Mouse (Mus musculus): Measurements from ENCODE around the gene Gm18596. TPM values are rescaled to one million over a fixed set of nuclear protein-coding genes. Genes with fewer than 3 reads are reported as not detected.
"Not testable (repeated sequence)": the region's sequence is repeated elsewhere in the genome, so short reads cannot be mapped to it uniquely, and the experiment has no call there.

Gene Gm18596
- not detected for polyA plus RNA-seq (2021)

- in situ Hi-C loops (cut with MboI; ENCODE audit: low pct_unique_long_range_greater_than_20kb); POLR2A ChIA-PET; DNase-seq (ENCODE audit: low read depth, low spot score); CTCF ChIA-PET; ATAC-seq: not testable (repeated sequence)
- peaks cover 26% of the 10 kb centered on the region for H3K27me3 ChIP-seq
These were observed at the start of gene Gm18596 for GRCm38 (mm10) chr10:77741924-77742688. TSS of gene Gm18596 (minus strand) at chr10:77742638.

- in situ Hi-C loops (cut with MboI; ENCODE audit: low pct_unique_long_range_greater_than_20kb): no loop called here
- no peaks in the 10 kb centered on the region for H3K27me3 ChIP-seq
- ATAC-seq (no peak), DNase-seq (ENCODE audit: low read depth, low spot score) (no peak)
- no peak for TF ChIP-seq CTCF (IDR thresholded peaks at IDR 0.05)
- POLR2A ChIA-PET: no interaction called here
- CTCF ChIA-PET: no interaction called here
These were observed 46.2 kb upstream of the Gm18596 start for GRCm38 (mm10) chr10:77788621-77789020.

- in situ Hi-C loops (cut with MboI; ENCODE audit: low pct_unique_long_range_greater_than_20kb); DNase-seq (ENCODE audit: low read depth, low spot score); H3K27me3 ChIP-seq; POLR2A ChIA-PET; CTCF ChIA-PET; ATAC-seq: not testable (repeated sequence)
These were observed 45.4 kb upstream of the Gm18596 start, which contains the start of gene Gm7137 for GRCm38 (mm10) chr10:77787876-77788275. TSS of gene Gm7137 (minus strand) at chr10:77788200.

- ATAC-seq; H3K27me3 ChIP-seq; POLR2A ChIA-PET; CTCF ChIA-PET; in situ Hi-C loops (cut with MboI; ENCODE audit: low pct_unique_long_range_greater_than_20kb); DNase-seq (ENCODE audit: low read depth, low spot score): not testable (repeated sequence)
These were observed 41.0 kb upstream of the Gm18596 start for GRCm38 (mm10) chr10:77783396-77783795.

- ATAC-seq; CTCF ChIA-PET; DNase-seq (ENCODE audit: low read depth, low spot score); H3K27me3 ChIP-seq; POLR2A ChIA-PET; in situ Hi-C loops (cut with MboI; ENCODE audit: low pct_unique_long_range_greater_than_20kb): not testable (repeated sequence)
These were observed 40.0 kb upstream of the Gm18596 start, which contains the start of gene Gm3250 for GRCm38 (mm10) chr10:77782442-77782841. TSS of gene Gm3250 (minus strand) at chr10:77782542.

- H3K27me3 ChIP-seq; in situ Hi-C loops (cut with MboI; ENCODE audit: low pct_unique_long_range_greater_than_20kb); DNase-seq (ENCODE audit: low read depth, low spot score); POLR2A ChIA-PET; CTCF ChIA-PET; ATAC-seq: not testable (repeated sequence)
These were observed 34.4 kb upstream of the Gm18596 start, which contains the start of gene Gm7138 for GRCm38 (mm10) chr10:77776844-77777243. TSS of gene Gm7138 (minus strand) at chr10:77776944.

- CTCF ChIA-PET; POLR2A ChIA-PET; in situ Hi-C loops (cut with MboI; ENCODE audit: low pct_unique_long_range_greater_than_20kb); H3K27me3 ChIP-seq; ATAC-seq; DNase-seq (ENCODE audit: low read depth, low spot score): not testable (repeated sequence)
These were observed 29.7 kb upstream of the Gm18596 start for GRCm38 (mm10) chr10:77772142-77772541.

- ATAC-seq; H3K27me3 ChIP-seq; in situ Hi-C loops (cut with MboI; ENCODE audit: low pct_unique_long_range_greater_than_20kb); POLR2A ChIA-PET; DNase-seq (ENCODE audit: low read depth, low spot score); CTCF ChIA-PET: not testable (repeated sequence)
These were observed 28.8 kb upstream of the Gm18596 start, which contains the start of gene Gm3238 for GRCm38 (mm10) chr10:77771225-77771624. TSS of gene Gm3238 (minus strand) at chr10:77771325.

GRCm38 (mm10) chr10:77769727-77770126 is 27.3 kb upstream of the Gm18596 start:
- DNase-seq (ENCODE audit: low read depth, low spot score): no peak
- ATAC-seq: no peak
- ChIA-PET CTCF (no interaction called here), POLR2A (no interaction called here)
- TF ChIP-seq CTCF (IDR thresholded peaks at IDR 0.05): no peak
- peaks cover 4% of the 10 kb centered on the region for H3K27me3 ChIP-seq
- in situ Hi-C loops (cut with MboI; ENCODE audit: low pct_unique_long_range_greater_than_20kb): no loop called here

GRCm38 (mm10) chr10:77759582-77759981 is 17.1 kb upstream of the Gm18596 start, which contains the start of gene Gm3233:
TSS of gene Gm3233 (minus strand) at chr10:77759682.
- POLR2A ChIA-PET; CTCF ChIA-PET; DNase-seq (ENCODE audit: low read depth, low spot score); ATAC-seq; in situ Hi-C loops (cut with MboI; ENCODE audit: low pct_unique_long_range_greater_than_20kb); H3K27me3 ChIP-seq: not testable (repeated sequence)

GRCm38 (mm10) chr10:77753448-77753847 is 11.0 kb upstream of the Gm18596 start:
- in situ Hi-C loops (cut with MboI; ENCODE audit: low pct_unique_long_range_greater_than_20kb): no loop called here
- no peak for DNase-seq (ENCODE audit: low read depth, low spot score)

GRCm38 (mm10) chr10:77752312-77752711 is 9.9 kb upstream of the Gm18596 start:
- CTCF ChIA-PET; in situ Hi-C loops (cut with MboI; ENCODE audit: low pct_unique_long_range_greater_than_20kb); DNase-seq (ENCODE audit: low read depth, low spot score); ATAC-seq; POLR2A ChIA-PET; H3K27me3 ChIP-seq: not testable (repeated sequence)

More at GRCm38 (mm10) chr10:77753448-77753847, 11.0 kb upstream of the Gm18596 start:
- no peak for ATAC-seq
- H3K27me3 ChIP-seq: peaks cover 5% of the 10 kb centered on the region
- POLR2A ChIA-PET: interaction anchor here (0.7 kb wide), 1 partner anchor 163 kb away, joined by 5 read pairs; no protein-coding TSS in a partner anchor
- TF ChIP-seq CTCF (IDR thresholded peaks at IDR 0.05): no peak
- CTCF ChIA-PET: no interaction called here

GRCm38 (mm10) chr10:77751254-77751653 is 8.8 kb upstream of the Gm18596 start, which contains the start of gene Gm9736:
TSS of gene Gm9736 (minus strand) at chr10:77751354.
- H3K27me3 ChIP-seq; DNase-seq (ENCODE audit: low read depth, low spot score); POLR2A ChIA-PET; ATAC-seq; CTCF ChIA-PET; in situ Hi-C loops (cut with MboI; ENCODE audit: low pct_unique_long_range_greater_than_20kb): not testable (repeated sequence)

- POLR2A ChIA-PET; in situ Hi-C loops (cut with MboI; ENCODE audit: low pct_unique_long_range_greater_than_20kb); CTCF ChIA-PET: not testable (repeated sequence)
These were observed 8.2 kb upstream of the Gm18596 start for GRCm38 (mm10) chr10:77750686-77751085.

More at GRCm38 (mm10) chr10:77750686-77751085, 8.2 kb upstream of the Gm18596 start:
- not testable (repeated sequence) for ATAC-seq; DNase-seq (ENCODE audit: low read depth, low spot score); H3K27me3 ChIP-seq
